Mouse (Mus musculus): Measurements from ENCODE around the gene Gm45713.

Gm45713 gene

DNA sequence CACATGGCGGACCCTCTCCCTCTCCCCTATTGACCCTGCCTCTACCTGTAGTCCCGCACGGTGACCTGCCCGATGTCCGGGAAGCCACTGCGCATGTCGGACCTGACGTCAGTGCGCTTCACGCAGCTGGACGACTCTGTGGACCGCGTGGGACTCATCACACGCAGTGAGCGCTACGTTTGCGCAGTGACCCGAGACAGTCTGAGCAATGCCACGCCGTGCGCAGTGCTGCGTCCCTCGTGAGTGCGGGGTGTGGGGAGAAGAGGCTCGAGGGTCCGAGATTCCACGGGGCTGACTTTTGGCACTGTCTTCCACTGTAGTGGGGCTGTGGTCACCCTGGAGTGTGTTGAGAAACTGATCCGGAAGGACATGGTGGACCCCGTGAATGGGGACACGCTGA, 59.5 kb downstream of the Gm45713 start:
- DNase-seq (ENCODE audit: low read depth, low spot score), result no peak
- Histone ChIP-seq H3K36me3 (ENCODE audit: control insufficient read depth, insufficient read depth, low read length, poor library complexity, severe bottlenecking) (peaks cover 9% of the 10 kb centered on the region), H3K27me3 (ENCODE audit: control insufficient read depth, insufficient read depth, low read length, poor library complexity, severe bottlenecking) (no peaks in the 10 kb centered on the region)

All from splenic B cell, adult 2 months (primary cell).